Mouse (Mus musculus) liver, embryonic 14.5 days (tissue): ENCODE data around the gene Vps4a.

Experiments
- CTCF ChIP-seq: IDR thresholded peaks from 2 replicates; pipeline ENCODE4 v1.5.1; 2016; ENCODE audit warnings: antibody characterized with exemption, low read depth, control low read depth
- EP300 ChIP-seq: IDR thresholded peaks from 2 replicates; pipeline ENCODE4 v1.6.1; 2016; ENCODE audit warnings: antibody characterized with exemption, low read depth

DNA sequence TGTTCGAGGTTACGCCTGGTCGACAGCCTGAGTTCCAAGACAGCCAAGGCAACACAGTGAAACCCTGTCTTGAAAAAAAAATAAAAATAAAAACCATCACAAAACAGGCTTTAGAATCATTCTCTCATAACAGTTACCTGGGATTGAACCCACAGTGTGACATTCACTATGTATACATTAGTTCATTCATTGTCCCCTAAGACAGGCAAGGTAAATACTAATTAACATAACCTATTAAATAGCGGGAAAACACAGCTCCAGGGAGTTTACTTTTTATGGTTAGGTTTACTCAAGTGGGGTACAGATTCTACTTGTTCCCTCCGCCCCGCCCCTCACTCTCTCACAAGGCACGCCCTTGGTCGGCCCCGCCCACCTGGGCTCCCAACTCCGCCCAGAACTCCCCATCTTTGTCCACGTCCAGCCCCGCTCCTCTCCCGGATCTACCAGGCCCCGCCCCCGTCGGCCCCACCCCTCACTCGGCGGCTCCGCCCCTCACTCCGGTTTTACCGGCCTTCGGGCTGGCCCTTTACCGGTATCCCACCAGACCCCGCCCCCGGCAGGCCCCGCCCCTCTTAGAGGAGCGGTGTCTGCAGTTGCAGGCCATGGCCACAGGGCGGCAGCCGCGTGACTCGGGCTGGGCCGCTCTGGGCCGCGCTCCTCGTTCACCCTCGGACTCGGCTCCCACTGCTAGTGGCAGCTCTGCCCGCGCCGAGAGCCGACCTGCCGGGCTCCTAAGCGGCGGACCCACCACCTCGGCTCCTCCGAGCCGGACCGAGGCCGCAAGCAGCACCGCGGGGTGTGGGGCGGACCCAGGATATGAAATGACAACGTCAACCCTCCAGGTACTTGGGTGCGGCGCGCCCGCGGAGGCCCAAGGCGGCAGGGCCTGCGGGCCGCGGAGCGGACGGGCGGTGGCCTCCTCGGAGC lies at the start of gene Vps4a:
- TF ChIP-seq CTCF (peak; percentile 91), EP300 (no peak)
